Mouse (Mus musculus): ENCODE measurements around the gene Uspl1.

Uspl1 gene

GRCm38 (mm10) chr5:149257518-149258281 lies 73.5 kb downstream of the Uspl1 start:
- DNase-seq (ENCODE audit: low spot score in 2 of 2), result no peak

- DNase-seq (ENCODE audit: low spot score in 2 of 2), result no peak
Measured at GRCm38 (mm10) chr5:149259093-149259492, 74.9 kb downstream of the Uspl1 start.

GRCm38 (mm10) chr5:149261449-149261848 lies 77.3 kb downstream of the Uspl1 start:
- no peak for DNase-seq (ENCODE audit: low spot score in 2 of 2)

GRCm38 (mm10) chr5:149261866-149262265 lies 77.7 kb downstream of the Uspl1 start:
- peak; percentile 44 to 74 for DNase-seq (ENCODE audit: low spot score in 2 of 2)

DNA sequence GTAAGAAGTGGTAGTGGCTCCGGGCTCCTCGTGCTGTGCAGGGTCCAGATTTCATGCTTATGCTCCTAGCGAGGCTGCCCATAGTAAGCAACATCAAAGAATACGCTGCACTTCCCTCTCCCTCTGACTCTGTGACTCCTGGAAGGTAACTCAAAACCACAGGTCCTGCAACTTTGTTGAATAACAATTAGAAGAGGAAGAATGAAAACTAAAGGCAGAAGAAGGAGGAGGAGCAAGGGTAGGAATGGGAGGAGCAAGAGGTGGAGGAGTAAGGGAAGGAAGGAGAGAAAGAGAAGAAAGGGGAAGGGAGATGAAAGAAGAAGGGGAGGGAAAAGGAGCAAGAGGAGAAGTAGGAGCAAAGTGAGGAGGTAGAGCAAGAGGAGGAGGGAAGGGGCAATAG lies 80.3 kb downstream of the Uspl1 start, which contains the start of gene Alox5ap:
TSS of gene Alox5ap (plus strand) at position 363 of the 400 bp plus-strand sequence.
- no peak for DNase-seq (ENCODE audit: low spot score in 2 of 2)

GRCm38 (mm10) chr5:149264878-149265279 lies 80.7 kb downstream of the Uspl1 start:
- peak; percentile 46 to 75 for DNase-seq (ENCODE audit: low spot score in 2 of 2)

Measured in spleen, postnatal 4 days (tissue).